Mouse (Mus musculus): ENCODE results near the gene Fstl3.

DNA sequence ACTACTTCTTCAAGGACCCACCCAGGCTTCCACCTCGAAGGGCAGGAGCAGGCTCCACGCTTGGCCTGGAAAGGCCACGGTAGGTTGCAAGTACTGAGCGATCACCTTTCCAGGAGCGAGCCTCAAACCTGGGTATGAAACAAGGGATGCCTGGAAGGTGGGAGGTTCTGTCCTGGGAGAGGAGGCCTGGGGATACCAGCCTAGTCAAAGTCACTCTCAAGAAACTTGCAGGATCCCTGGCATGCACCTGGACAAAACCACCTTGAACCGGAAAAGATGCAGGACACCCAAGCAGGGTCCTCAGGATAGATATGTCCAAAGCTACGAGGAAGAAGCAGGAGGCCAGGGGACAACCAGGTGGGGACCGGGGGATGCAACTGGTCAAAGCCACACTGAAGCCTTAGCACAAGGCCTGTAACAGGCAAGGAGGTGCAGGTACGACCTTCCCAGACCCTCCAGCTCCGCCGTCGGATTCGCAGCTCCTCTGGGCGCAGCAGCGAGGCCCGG, 11.0 kb upstream of the Fstl3 start:
- TF ChIP-seq CTCF (conservative IDR thresholded peaks at IDR 0.05; ENCODE audit: low read length): no peak
- TF ChIP-seq POU5F1 (IDR thresholded peaks at IDR 0.05; ENCODE audit: borderline replicate concordance, low read length): no peak
